Mouse (Mus musculus): ENCODE measurements around the gene Drd5. TPM values are rescaled to one million over a fixed set of nuclear protein-coding genes. Genes with fewer than 3 reads are reported as not detected.

Gene Drd5
- total and polyA plus RNA-seq, 2 experiments from 2014 or later = not detected

DNA sequence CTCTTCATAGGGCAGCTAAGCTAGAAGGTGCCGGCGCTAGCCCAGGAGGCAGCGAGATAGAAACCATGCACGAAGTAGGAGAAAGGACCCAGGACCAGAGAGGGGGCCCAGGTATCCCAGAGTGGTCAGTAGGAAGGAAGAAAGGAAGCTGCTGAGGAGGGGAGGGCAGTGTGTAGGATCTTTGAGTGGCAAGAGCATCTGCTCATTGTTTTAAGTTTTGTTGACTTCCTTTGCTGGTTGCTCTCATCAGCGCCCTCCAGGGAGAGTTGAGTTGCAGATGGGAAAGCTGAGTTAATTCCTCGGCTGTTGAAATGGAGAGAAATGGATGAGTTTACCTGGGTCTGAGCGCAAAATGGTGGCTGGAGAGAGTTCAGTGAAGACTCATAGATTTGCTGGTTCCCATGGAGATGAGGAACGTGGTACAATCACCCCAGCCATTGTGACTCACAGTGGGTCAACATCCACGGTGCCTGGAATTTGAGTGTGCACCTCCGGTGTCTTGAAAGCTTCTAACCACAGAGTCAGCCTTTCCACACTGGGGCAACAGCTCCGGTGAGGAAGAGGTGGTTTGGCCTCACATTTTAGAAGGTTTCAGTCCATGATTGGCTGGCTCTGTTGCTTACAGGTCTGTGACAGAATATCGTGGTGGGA is 17.3 kb upstream of the Drd5 start:
- H3K4me3 ChIP-seq (ENCODE audit: low read depth, low read length) = no peak overlapping the region
- no peak overlapping the region for H3K9ac ChIP-seq (replicated peaks; ENCODE audit: low read depth, low read length)
- DNase-seq (ENCODE audit: low spot score) (no peak), ATAC-seq (ENCODE audit: insufficient read depth, low read depth) (no peak)
- 77% methylated on average over 12 of the region's 12 CpGs for WGBS
- H3K4me2 ChIP-seq (ENCODE audit: low read depth, low read length) = no peak overlapping the region
- H3K9me3 ChIP-seq (replicated peaks; ENCODE audit: control insufficient read depth, low read length) = no peaks in the 10 kb centered on the region
- H3K27ac ChIP-seq (ENCODE audit: low read depth) = no peak overlapping the region
- H3K36me3 ChIP-seq (replicated peaks; ENCODE audit: control insufficient read depth, insufficient read depth, low read length) = no peaks in the 10 kb centered on the region
- no peaks in the 10 kb centered on the region for H3K4me1 ChIP-seq (ENCODE audit: control insufficient read depth, insufficient read depth)
- no peak for TF ChIP-seq CTCF (IDR thresholded peaks at IDR 0.05; ENCODE audit: low read depth)
- TF ChIP-seq EP300 (IDR thresholded peaks at IDR 0.05; ENCODE audit: low read depth) = no peak
- H3K27me3 ChIP-seq (ENCODE audit: control insufficient read depth, insufficient read depth, low read length) = no peaks in the 10 kb centered on the region

DNA sequence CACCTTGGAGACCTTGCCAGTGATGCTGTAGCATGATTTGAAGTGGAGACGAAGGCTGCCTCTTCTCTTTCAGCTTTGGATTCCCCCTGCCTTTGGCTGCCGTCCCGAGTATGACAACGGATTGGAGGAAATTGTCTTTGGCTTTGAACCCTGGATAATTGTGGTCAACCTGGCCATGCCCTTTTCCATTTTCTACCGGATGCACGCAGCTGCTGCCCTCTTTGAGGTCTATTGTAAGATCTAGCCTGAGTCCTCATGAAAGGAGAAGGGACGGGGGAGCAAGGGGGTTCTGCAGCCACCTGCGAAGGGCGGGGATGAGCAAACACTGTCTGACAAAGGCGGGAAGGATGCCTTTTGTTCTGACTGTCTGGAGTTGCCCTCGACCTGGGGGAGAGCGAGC is 16.5 kb upstream of the Drd5 start:
- H3K36me3 ChIP-seq (replicated peaks; ENCODE audit: control insufficient read depth, insufficient read depth, low read length) = no peaks in the 10 kb centered on the region
- TF ChIP-seq CTCF (IDR thresholded peaks at IDR 0.05; ENCODE audit: low read depth) = no peak
- no peak for DNase-seq (ENCODE audit: low spot score)
- H3K4me1 ChIP-seq (ENCODE audit: control insufficient read depth, insufficient read depth) = no peaks in the 10 kb centered on the region
- no peak overlapping the region for H3K27ac ChIP-seq (ENCODE audit: low read depth)
- H3K4me2 ChIP-seq (ENCODE audit: low read depth, low read length) = no peak overlapping the region
- no peaks in the 10 kb centered on the region for H3K27me3 ChIP-seq (ENCODE audit: control insufficient read depth, insufficient read depth, low read length)
- H3K9me3 ChIP-seq (replicated peaks; ENCODE audit: control insufficient read depth, low read length) = no peaks in the 10 kb centered on the region
- H3K9ac ChIP-seq (replicated peaks; ENCODE audit: low read depth, low read length) = no peak overlapping the region
- no peak for ATAC-seq (ENCODE audit: insufficient read depth, low read depth)
- 48% methylated on average over 12 of the region's 12 CpGs for WGBS
- H3K4me3 ChIP-seq (ENCODE audit: low read depth, low read length) = no peak overlapping the region

DNA sequence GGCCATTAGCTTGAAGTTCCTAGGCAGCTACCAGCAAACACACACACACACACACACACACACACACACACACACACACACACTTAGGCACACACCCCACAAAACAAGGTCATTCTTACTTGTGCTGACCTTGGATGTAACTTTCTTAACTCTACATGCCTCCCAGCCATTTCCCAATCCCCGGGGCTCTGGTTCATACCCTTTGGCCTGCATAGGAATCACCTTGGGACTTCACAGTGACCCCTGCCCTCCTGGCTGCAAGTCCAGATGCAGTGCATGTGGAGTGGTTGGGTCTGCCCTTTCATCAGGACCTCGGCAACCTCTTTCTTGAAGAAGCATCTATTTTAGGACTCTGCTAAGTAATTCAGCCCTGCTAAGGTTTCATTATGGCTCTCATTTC is 13.9 kb upstream of the Drd5 start:
- H3K9ac ChIP-seq (replicated peaks; ENCODE audit: low read depth, low read length) = no peak overlapping the region
- H3K4me3 ChIP-seq (ENCODE audit: low read depth, low read length) = no peak overlapping the region
- no peak for DNase-seq (ENCODE audit: low spot score)
- TF ChIP-seq EP300 (IDR thresholded peaks at IDR 0.05; ENCODE audit: low read depth) = no peak
- TF ChIP-seq CTCF (IDR thresholded peaks at IDR 0.05; ENCODE audit: low read depth) = no peak
- H3K4me2 ChIP-seq (ENCODE audit: low read depth, low read length) = no peak overlapping the region
- no peak overlapping the region for H3K27ac ChIP-seq (ENCODE audit: low read depth)
- no peaks in the 10 kb centered on the region for H3K4me1 ChIP-seq (ENCODE audit: control insufficient read depth, insufficient read depth)
- no peaks in the 10 kb centered on the region for H3K9me3 ChIP-seq (replicated peaks; ENCODE audit: control insufficient read depth, low read length)
- ATAC-seq (ENCODE audit: insufficient read depth, low read depth) = no peak
- 72% methylated on average over 2 of the region's 2 CpGs for WGBS
- H3K36me3 ChIP-seq (replicated peaks; ENCODE audit: control insufficient read depth, insufficient read depth, low read length) = no peaks in the 10 kb centered on the region
- peaks cover 13% of the 10 kb centered on the region for H3K27me3 ChIP-seq (ENCODE audit: control insufficient read depth, insufficient read depth, low read length)

DNA sequence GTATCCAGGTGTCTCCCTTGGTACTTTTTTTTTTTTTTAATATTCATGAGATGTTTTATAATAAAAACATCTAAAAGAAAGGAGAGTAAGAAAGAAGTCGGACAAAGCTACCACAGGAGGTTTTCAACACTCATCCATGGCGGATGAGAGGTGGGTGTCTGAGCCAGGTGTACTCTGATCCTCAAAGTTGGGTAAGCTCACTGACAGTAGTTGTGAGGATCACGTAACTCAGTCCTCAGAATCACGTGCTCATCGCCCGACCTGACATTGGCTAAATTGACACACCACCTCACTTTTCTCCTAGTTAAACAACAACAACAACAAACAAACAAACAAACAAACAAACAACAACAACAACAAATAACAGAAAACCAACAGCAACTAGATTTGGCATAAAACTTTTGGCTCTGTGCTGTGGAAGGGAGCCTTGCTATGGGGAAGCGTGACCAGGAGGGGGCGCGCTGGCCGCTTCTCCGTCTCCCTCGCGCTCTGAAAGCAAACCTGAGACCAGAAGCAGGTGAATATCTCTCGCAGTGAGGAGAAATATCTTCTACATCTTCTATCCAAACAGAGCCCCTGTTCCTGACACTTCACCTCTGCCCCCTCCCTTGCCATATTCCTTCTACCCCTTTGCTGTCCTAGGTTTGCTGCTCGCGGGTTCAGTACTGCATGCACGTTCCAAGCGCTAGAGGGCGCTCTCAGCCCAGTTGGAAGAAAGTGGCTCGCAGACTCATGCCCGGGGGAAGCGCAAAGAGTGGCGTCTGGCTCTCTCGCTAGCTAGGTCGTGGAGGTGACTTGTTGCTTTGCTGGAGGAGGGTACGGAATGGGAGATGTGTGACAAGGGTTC is 11.7 kb upstream of the Drd5 start:
- Histone ChIP-seq H3K4me1 (ENCODE audit: control insufficient read depth, insufficient read depth) (no peaks in the 10 kb centered on the region), H3K9me3 (replicated peaks; ENCODE audit: control insufficient read depth, low read length) (no peaks in the 10 kb centered on the region), H3K27me3 (ENCODE audit: control insufficient read depth, insufficient read depth, low read length) (peaks cover 13% of the 10 kb centered on the region), H3K36me3 (replicated peaks; ENCODE audit: control insufficient read depth, insufficient read depth, low read length) (no peaks in the 10 kb centered on the region), H3K4me3 (ENCODE audit: low read depth, low read length) (peak overlapping the region; percentile 36), H3K27ac (ENCODE audit: low read depth) (no peak overlapping the region), H3K4me2 (ENCODE audit: low read depth, low read length) (peak overlapping the region; percentile 58), H3K9ac (replicated peaks; ENCODE audit: low read depth, low read length) (no peak overlapping the region)
- 9% methylated on average over 26 of the region's 26 CpGs for WGBS
- ATAC-seq (ENCODE audit: insufficient read depth, low read depth) (peak; percentile 86), DNase-seq (ENCODE audit: low spot score) (peak; percentile 76)
- TF ChIP-seq CTCF (IDR thresholded peaks at IDR 0.05; ENCODE audit: low read depth) = peak; percentile 96
- no peak for TF ChIP-seq EP300 (IDR thresholded peaks at IDR 0.05; ENCODE audit: low read depth)

DNA sequence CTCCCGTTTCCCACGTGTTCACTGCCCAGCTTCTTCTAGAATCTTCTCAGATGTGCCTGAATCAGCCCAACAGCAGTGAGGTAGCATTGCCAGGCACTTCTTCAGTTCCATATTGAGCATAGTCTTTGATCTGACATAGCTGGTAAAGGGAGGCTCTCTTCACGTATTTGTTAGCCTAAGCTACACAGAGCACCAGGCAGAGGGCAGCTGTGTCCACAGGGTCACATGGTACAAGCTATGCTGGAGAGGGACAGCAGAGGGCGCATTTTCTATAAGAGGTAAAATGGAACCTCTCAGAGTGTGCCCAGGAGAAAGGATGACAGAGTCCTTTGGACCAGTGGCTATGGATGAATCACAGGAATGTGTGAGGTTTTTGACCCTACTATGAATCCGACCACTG is 10.3 kb upstream of the Drd5 start:
- no peaks in the 10 kb centered on the region for H3K36me3 ChIP-seq (replicated peaks; ENCODE audit: control insufficient read depth, insufficient read depth, low read length)
- peaks cover 13% of the 10 kb centered on the region for H3K27me3 ChIP-seq (ENCODE audit: control insufficient read depth, insufficient read depth, low read length)
- H3K4me2 ChIP-seq (ENCODE audit: low read depth, low read length) = no peak overlapping the region
- DNase-seq (ENCODE audit: low spot score) (no peak), ATAC-seq (ENCODE audit: insufficient read depth, low read depth) (peak; percentile 67; the same call in 1 of the 2 replicates)
- no peak overlapping the region for H3K4me3 ChIP-seq (ENCODE audit: low read depth, low read length)
- 49% methylated on average over 5 of the region's 5 CpGs for WGBS
- no peaks in the 10 kb centered on the region for H3K9me3 ChIP-seq (replicated peaks; ENCODE audit: control insufficient read depth, low read length)
- no peak overlapping the region for H3K9ac ChIP-seq (replicated peaks; ENCODE audit: low read depth, low read length)
- H3K4me1 ChIP-seq (ENCODE audit: control insufficient read depth, insufficient read depth) = no peaks in the 10 kb centered on the region
- TF ChIP-seq CTCF (IDR thresholded peaks at IDR 0.05; ENCODE audit: low read depth) (peak; percentile 47), EP300 (IDR thresholded peaks at IDR 0.05; ENCODE audit: low read depth) (no peak)
- no peak overlapping the region for H3K27ac ChIP-seq (ENCODE audit: low read depth)

All from heart, postnatal 0 days (tissue).